Mouse (Mus musculus): ENCODE results near the gene Wbp1l.

DNA sequence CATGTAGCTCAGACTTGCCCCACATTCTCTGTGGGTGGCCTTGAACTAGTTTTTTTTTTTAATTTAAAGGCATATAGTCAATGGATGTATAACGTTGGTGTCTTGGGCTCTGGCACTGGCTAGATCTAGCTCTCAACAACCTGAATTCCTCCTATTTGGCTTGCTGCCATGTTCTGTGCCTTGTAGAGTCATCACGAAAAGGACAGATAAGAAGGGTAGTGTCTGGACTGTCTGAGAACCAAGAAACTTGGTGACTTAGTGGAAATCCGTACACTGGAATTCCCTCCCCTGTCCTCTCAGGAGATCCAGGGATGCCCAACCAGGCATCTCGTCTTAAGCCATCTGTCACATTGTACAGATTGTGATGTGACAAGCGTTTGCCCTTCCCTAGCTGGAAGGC is 54.3 kb downstream of the Wbp1l start:
- TF ChIP-seq EP300 (optimal IDR thresholded peaks at IDR 0.05) = no peak
- no peak for TF ChIP-seq CTCF (IDR thresholded peaks at IDR 0.05; ENCODE audit: low read depth)
